Mouse (Mus musculus): ENCODE measurements around the gene Smpd1. TPM values are rescaled to one million over a fixed set of nuclear protein-coding genes. Genes with fewer than 3 reads are reported as not detected.

Gene Smpd1
- 26.4 and 28.0 TPM in 2 replicates for polyA plus RNA-seq (2012; ENCODE audit: insufficient read depth, insufficient read length, missing spikeins)

GRCm38 (mm10) chr7:105554212-105554942, at the start of gene Smpd1:
Gene Smpd1 (plus strand): TSS chr7:105554360.
- peaks cover 4% of the 10 kb centered on the region; the same call in 1 of the 2 replicates for H3K4me1 ChIP-seq (ENCODE audit: control insufficient read depth, insufficient read depth, low read length)
- TF ChIP-seq CTCF (IDR thresholded peaks at IDR 0.05; ENCODE audit: low read depth, low read length): no peak
- TF ChIP-seq POLR2A (IDR thresholded peaks at IDR 0.05; ENCODE audit: borderline replicate concordance, low read depth, low read length): no peak
- H3K27ac ChIP-seq (ENCODE audit: insufficient read depth, low read depth, low read length): no peak within 1 kb of the TSS
- peak within 1 kb of the TSS; percentile 74 for H3K4me3 ChIP-seq (ENCODE audit: insufficient read depth, low read length)

GRCm38 (mm10) chr7:105507257-105507656, 46.9 kb upstream of the Smpd1 start:
- Histone ChIP-seq H3K27ac (ENCODE audit: insufficient read depth, low read depth, low read length) (no peak overlapping the region), H3K4me3 (ENCODE audit: insufficient read depth, low read length) (no peak overlapping the region), H3K4me1 (ENCODE audit: control insufficient read depth, insufficient read depth, low read length) (no peaks in the 10 kb centered on the region)
- TF ChIP-seq POLR2A (IDR thresholded peaks at IDR 0.05; ENCODE audit: borderline replicate concordance, low read depth, low read length) (no peak), CTCF (IDR thresholded peaks at IDR 0.05; ENCODE audit: low read depth, low read length) (no peak)

- no peak overlapping the region for H3K4me3 ChIP-seq (ENCODE audit: insufficient read depth, low read length)
- TF ChIP-seq CTCF (IDR thresholded peaks at IDR 0.05; ENCODE audit: low read depth, low read length) (no peak), POLR2A (IDR thresholded peaks at IDR 0.05; ENCODE audit: borderline replicate concordance, low read depth, low read length) (no peak)
- no peaks in the 10 kb centered on the region for H3K4me1 ChIP-seq (ENCODE audit: control insufficient read depth, insufficient read depth, low read length)
- H3K27ac ChIP-seq (ENCODE audit: insufficient read depth, low read depth, low read length): no peak overlapping the region
Observed at GRCm38 (mm10) chr7:105510143-105510542, 44.0 kb upstream of the Smpd1 start.

GRCm38 (mm10) chr7:105513845-105514291, 40.3 kb upstream of the Smpd1 start:
- Histone ChIP-seq H3K4me1 (ENCODE audit: control insufficient read depth, insufficient read depth, low read length) (no peaks in the 10 kb centered on the region), H3K4me3 (ENCODE audit: insufficient read depth, low read length) (no peak overlapping the region), H3K27ac (ENCODE audit: insufficient read depth, low read depth, low read length) (no peak overlapping the region)
- TF ChIP-seq POLR2A (IDR thresholded peaks at IDR 0.05; ENCODE audit: borderline replicate concordance, low read depth, low read length): no peak
- TF ChIP-seq CTCF (IDR thresholded peaks at IDR 0.05; ENCODE audit: low read depth, low read length): no peak

- no peaks in the 10 kb centered on the region for H3K4me1 ChIP-seq (ENCODE audit: control insufficient read depth, insufficient read depth, low read length)
- H3K4me3 ChIP-seq (ENCODE audit: insufficient read depth, low read length): no peak overlapping the region
- TF ChIP-seq POLR2A (IDR thresholded peaks at IDR 0.05; ENCODE audit: borderline replicate concordance, low read depth, low read length) (no peak), CTCF (IDR thresholded peaks at IDR 0.05; ENCODE audit: low read depth, low read length) (no peak)
- H3K27ac ChIP-seq (ENCODE audit: insufficient read depth, low read depth, low read length): no peak overlapping the region
Observed at GRCm38 (mm10) chr7:105514561-105514960, 39.6 kb upstream of the Smpd1 start.

GRCm38 (mm10) chr7:105515178-105515577, 39.0 kb upstream of the Smpd1 start:
- H3K27ac ChIP-seq (ENCODE audit: insufficient read depth, low read depth, low read length): no peak overlapping the region
- H3K4me1 ChIP-seq (ENCODE audit: control insufficient read depth, insufficient read depth, low read length): no peaks in the 10 kb centered on the region
- no peak overlapping the region for H3K4me3 ChIP-seq (ENCODE audit: insufficient read depth, low read length)
- TF ChIP-seq CTCF (IDR thresholded peaks at IDR 0.05; ENCODE audit: low read depth, low read length) (peak; percentile 94), POLR2A (IDR thresholded peaks at IDR 0.05; ENCODE audit: borderline replicate concordance, low read depth, low read length) (no peak)

- TF ChIP-seq CTCF (IDR thresholded peaks at IDR 0.05; ENCODE audit: low read depth, low read length) (no peak), POLR2A (IDR thresholded peaks at IDR 0.05; ENCODE audit: borderline replicate concordance, low read depth, low read length) (no peak)
- no peaks in the 10 kb centered on the region for H3K4me1 ChIP-seq (ENCODE audit: control insufficient read depth, insufficient read depth, low read length)
- H3K4me3 ChIP-seq (ENCODE audit: insufficient read depth, low read length): no peak overlapping the region
- no peak overlapping the region for H3K27ac ChIP-seq (ENCODE audit: insufficient read depth, low read depth, low read length)
Observed at GRCm38 (mm10) chr7:105516669-105517360, 37.3 kb upstream of the Smpd1 start.

- TF ChIP-seq POLR2A (IDR thresholded peaks at IDR 0.05; ENCODE audit: borderline replicate concordance, low read depth, low read length): no peak
- TF ChIP-seq CTCF (IDR thresholded peaks at IDR 0.05; ENCODE audit: low read depth, low read length): no peak
- H3K27ac ChIP-seq (ENCODE audit: insufficient read depth, low read depth, low read length): no peak overlapping the region
Observed at GRCm38 (mm10) chr7:105519336-105519735, 34.8 kb upstream of the Smpd1 start.

GRCm38 (mm10) chr7:105519771-105520170, 34.4 kb upstream of the Smpd1 start:
- Histone ChIP-seq H3K27ac (ENCODE audit: insufficient read depth, low read depth, low read length) (no peak overlapping the region), H3K4me1 (ENCODE audit: control insufficient read depth, insufficient read depth, low read length) (no peaks in the 10 kb centered on the region), H3K4me3 (ENCODE audit: insufficient read depth, low read length) (no peak overlapping the region)
- no peak for TF ChIP-seq CTCF (IDR thresholded peaks at IDR 0.05; ENCODE audit: low read depth, low read length)
- TF ChIP-seq POLR2A (IDR thresholded peaks at IDR 0.05; ENCODE audit: borderline replicate concordance, low read depth, low read length): no peak

More at GRCm38 (mm10) chr7:105519336-105519735, 34.8 kb upstream of the Smpd1 start:
- Histone ChIP-seq H3K4me3 (ENCODE audit: insufficient read depth, low read length) (no peak overlapping the region), H3K4me1 (ENCODE audit: control insufficient read depth, insufficient read depth, low read length) (no peaks in the 10 kb centered on the region)

- no peak for TF ChIP-seq CTCF (IDR thresholded peaks at IDR 0.05; ENCODE audit: low read depth, low read length)
- TF ChIP-seq POLR2A (IDR thresholded peaks at IDR 0.05; ENCODE audit: borderline replicate concordance, low read depth, low read length): no peak
- no peak overlapping the region for H3K27ac ChIP-seq (ENCODE audit: insufficient read depth, low read depth, low read length)
- H3K4me3 ChIP-seq (ENCODE audit: insufficient read depth, low read length): no peak overlapping the region
- no peaks in the 10 kb centered on the region for H3K4me1 ChIP-seq (ENCODE audit: control insufficient read depth, insufficient read depth, low read length)
Observed at GRCm38 (mm10) chr7:105520201-105520600, 34.0 kb upstream of the Smpd1 start.
